Mouse (Mus musculus) testis, postnatal 10 days (tissue): ENCODE measurements around the gene Irf2.

Experiments
- DNase-seq: peaks from one replicate; pipeline ENCODE4 v3.0.0; 2021; ENCODE audit warnings: low spot score

Irf2 gene

GRCm38 (mm10) chr8:46881755-46882419 is 142.4 kb downstream of the Irf2 start:
- DNase-seq = no peak

- no peak for DNase-seq
Observed at GRCm38 (mm10) chr8:46882743-46883142, 143.2 kb downstream of the Irf2 start.

GRCm38 (mm10) chr8:46883232-46884000 is 143.9 kb downstream of the Irf2 start:
- no peak for DNase-seq

- no peak for DNase-seq
Observed at GRCm38 (mm10) chr8:46885786-46886185, 146.3 kb downstream of the Irf2 start.

GRCm38 (mm10) chr8:46886216-46886615 is 146.7 kb downstream of the Irf2 start:
- no peak for DNase-seq

GRCm38 (mm10) chr8:46887396-46887795 is 147.9 kb downstream of the Irf2 start:
- no peak for DNase-seq

- DNase-seq = no peak
Observed at GRCm38 (mm10) chr8:46888575-46888974, 149.0 kb downstream of the Irf2 start.

- no peak for DNase-seq
Observed at GRCm38 (mm10) chr8:46890241-46890640, 150.7 kb downstream of the Irf2 start.

- peak; percentile 86 for DNase-seq
Observed at GRCm38 (mm10) chr8:46892511-46893273, 153.2 kb downstream of the Irf2 start.

GRCm38 (mm10) chr8:46894385-46894784 is 154.9 kb downstream of the Irf2 start:
- no peak for DNase-seq

GRCm38 (mm10) chr8:46896005-46896404 is 156.5 kb downstream of the Irf2 start:
- no peak for DNase-seq

GRCm38 (mm10) chr8:46896704-46897103 is 157.2 kb downstream of the Irf2 start:
- DNase-seq = no peak
